Mouse (Mus musculus): ENCODE measurements around the gene Gm45837.

The Gm45837 gene

GRCm38 (mm10) chr7:101410267-101410936 is at the start of gene Gm45837:
TSS of gene Gm45837 (plus strand) at chr7:101410886.
- no peak for DNase-seq (ENCODE audit: low read depth, low spot score)

DNA sequence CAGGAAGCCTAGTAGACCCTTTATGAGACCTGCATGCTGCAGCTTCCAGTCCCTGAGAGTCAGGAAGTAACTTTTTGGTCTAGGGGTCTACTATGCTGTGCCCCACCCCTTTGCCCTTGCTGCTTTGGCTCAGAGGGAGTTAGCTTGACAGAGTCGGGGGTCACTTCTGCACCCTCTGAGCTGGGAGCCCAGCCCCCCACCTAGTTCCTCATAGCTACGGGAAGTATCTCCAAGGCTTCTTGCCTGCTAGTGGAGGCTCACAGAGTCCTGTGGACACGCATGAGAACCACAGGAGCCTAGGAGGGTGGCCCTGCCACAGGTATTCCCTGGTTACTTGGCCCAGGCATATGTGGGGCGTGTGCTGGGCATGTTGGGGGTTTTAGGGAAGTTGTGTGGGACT is 49.7 kb upstream of the Gm45837 start:
- no peak for DNase-seq (ENCODE audit: low read depth, low spot score)

GRCm38 (mm10) chr7:101361767-101362166 is 48.9 kb upstream of the Gm45837 start:
- DNase-seq (ENCODE audit: low read depth, low spot score), result no peak

DNA sequence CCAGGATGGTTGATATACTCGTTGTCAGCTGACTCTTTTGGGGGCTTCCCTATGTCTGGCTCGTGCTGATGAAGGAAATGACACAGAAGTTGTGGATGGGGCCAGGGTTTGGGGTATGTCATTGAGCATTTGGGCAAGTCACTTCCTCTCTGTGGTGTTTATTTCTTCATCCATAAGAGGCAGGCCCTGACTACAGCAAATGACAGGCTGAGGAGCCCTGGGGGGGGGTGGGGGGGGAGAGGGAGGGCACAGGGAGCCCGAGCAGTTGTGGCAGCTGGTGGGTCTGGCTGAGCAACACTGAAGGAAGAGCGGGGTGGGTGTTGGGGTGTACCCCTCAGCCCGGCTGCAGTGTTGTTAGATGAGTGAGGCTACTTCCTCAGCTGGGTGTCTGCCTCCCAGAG is 47.9 kb upstream of the Gm45837 start:
- DNase-seq (ENCODE audit: low read depth, low spot score), result no peak

- no peak for DNase-seq (ENCODE audit: low read depth, low spot score)
Observed at GRCm38 (mm10) chr7:101363914-101364313, 46.8 kb upstream of the Gm45837 start.

- peak; percentile 43 for DNase-seq (ENCODE audit: low read depth, low spot score)
Observed at GRCm38 (mm10) chr7:101367901-101368852, 42.5 kb upstream of the Gm45837 start.

DNA sequence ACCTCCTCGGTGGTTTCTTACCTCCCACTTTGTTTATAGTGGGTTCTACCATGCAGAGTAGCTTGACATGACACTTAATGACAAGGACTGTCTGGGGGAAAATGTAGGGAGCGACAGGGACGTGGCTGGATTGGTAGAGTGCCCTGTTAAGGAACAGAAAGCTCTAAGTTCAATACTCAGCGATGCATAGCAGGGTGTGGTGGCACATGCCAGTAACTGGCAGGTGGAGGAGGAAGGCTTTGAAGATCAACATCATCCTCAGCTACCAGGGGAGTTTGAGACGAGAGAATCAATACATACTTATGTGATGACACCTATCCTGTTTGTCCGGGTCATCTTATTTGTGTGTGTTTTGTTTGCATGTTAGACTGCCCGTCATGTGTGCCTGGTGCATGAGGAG is 41.0 kb upstream of the Gm45837 start:
- DNase-seq (ENCODE audit: low read depth, low spot score), result no peak

DNA sequence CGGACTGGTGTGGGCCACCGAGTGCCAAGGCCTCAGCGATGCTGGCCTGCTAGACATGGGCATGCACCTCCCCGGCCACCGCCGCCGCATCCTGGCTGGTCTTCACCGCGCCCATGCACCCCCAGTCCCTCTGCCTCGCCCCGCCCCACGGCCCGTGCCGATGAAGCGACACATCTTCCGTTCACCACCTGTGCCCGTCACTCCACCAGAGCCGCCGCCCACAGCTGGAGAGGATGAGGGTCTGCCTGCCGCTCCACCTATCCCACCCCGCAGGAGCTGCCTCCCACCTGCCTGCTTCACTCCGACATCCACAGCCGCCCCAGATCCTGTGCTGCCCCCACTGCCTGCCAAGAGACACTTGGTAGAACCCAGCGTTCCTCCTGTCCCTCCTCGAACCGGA is 37.6 kb upstream of the Gm45837 start:
- DNase-seq (ENCODE audit: low read depth, low spot score), result no peak

- DNase-seq (ENCODE audit: low read depth, low spot score), result peak; percentile 49
Observed at GRCm38 (mm10) chr7:101374155-101374554, 36.5 kb upstream of the Gm45837 start.

- DNase-seq (ENCODE audit: low read depth, low spot score), result no peak
Observed at GRCm38 (mm10) chr7:101376701-101377340, 33.9 kb upstream of the Gm45837 start.

DNA sequence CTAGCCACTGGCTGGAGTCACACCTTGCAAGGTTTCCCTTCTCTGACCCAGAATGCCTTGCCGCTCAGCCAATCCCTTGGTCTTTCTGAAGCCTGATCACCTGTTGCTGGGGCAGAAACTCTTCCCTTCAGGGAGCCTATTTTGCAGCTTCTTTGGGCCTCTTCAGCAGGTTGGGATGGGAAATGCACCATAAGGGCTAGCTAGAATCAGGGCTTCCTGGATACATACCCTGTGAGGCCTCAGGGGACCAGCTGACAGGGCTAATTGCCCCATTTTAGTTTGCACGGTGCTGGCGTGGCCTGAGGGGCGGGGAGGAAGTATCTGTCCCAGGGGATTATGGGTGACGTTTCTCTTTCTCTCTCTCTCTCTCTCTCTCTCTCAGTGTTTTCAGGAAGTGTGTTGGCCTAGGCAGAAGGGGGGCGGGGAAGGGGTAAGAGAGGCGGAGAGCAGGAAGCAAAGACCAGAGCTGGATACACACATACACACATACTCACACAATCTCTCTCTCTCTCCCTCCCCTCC is 32.9 kb upstream of the Gm45837 start:
- DNase-seq (ENCODE audit: low read depth, low spot score), result peak; percentile 75

DNA sequence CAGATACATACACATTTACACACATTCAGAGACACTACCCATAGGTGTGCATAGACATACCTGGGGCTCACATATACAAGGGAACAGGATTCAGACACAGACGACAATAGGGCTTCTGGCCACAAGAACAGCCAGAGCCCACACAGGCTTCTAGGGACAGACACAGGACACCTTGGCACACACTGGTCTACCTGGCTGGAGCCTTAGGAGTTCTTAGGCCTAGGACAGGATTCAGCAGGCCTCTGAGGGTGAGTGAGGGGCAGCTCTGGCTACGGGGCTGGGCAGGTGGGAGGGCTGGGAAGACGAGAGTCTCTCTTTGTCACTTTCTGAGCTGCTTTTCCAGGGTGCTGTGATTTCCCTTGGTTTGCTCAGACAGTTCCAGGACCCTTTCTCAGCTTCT is 32.4 kb upstream of the Gm45837 start:
- DNase-seq (ENCODE audit: low read depth, low spot score), result no peak

DNA sequence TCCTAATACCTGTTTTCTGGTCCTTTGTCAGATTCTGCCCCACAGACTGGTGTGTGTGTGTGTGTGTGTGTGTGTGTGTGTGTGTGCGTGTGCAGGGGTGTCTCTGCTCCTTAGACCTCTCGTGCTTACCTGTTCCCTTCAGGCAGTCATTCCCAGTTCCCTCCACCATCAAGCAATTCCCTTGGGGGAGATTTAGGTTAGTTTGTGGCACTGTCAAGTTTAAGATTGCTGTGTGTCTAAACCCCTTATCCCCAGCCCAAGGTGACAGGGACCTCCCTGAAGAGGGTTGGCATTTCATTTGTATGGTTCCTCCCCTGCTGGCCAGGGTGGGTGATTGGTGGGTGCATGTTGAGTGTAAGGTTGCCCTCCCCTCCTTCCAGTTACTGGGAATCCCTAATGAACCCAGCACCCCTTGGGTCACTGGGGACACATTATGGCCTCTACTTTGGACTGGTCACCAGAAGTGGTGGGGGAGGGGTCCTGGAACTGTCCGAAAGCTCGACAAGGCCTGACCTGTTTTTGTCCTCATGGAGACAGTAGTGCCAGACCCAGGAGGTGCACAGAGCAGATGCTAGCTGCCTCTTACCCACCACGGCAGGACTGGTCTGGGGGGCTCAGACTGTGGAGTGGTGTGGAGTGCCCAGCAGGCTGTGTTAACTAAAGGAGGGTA is 31.8 kb upstream of the Gm45837 start:
- DNase-seq (ENCODE audit: low read depth, low spot score), result no peak

- no peak for DNase-seq (ENCODE audit: low read depth, low spot score)
Observed at GRCm38 (mm10) chr7:101379732-101380131, 31.0 kb upstream of the Gm45837 start.

GRCm38 (mm10) chr7:101381512-101381911 is 29.2 kb upstream of the Gm45837 start:
- DNase-seq (ENCODE audit: low read depth, low spot score), result no peak

DNA sequence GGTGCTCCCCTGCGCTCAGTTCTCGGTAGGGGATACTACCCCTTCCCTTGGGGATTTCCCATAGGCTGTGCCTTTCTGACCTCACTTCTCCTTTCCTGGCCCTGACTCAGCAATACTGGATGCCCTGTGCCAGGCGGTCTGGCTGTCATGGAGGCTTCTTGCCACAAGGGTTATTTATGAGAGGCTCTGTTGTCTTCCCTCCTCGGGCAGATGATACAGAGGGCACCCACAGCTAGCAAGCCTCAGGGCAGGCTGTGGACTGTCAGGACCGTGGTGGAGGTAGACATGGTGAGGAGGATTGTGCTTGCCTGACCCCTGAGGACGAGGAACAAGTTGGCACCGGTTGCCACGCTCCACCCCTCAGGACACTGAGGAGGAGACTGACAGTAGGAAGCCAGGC is 28.3 kb upstream of the Gm45837 start:
- peak; percentile 63 for DNase-seq (ENCODE audit: low read depth, low spot score)

- no peak for DNase-seq (ENCODE audit: low read depth, low spot score)
Observed at GRCm38 (mm10) chr7:101383756-101384155, 26.9 kb upstream of the Gm45837 start.

GRCm38 (mm10) chr7:101384931-101385330 is 25.8 kb upstream of the Gm45837 start:
- no peak for DNase-seq (ENCODE audit: low read depth, low spot score)

- peak; percentile 80 for DNase-seq (ENCODE audit: low read depth, low spot score)
Observed at GRCm38 (mm10) chr7:101385331-101385733, 25.4 kb upstream of the Gm45837 start.

- DNase-seq (ENCODE audit: low read depth, low spot score), result peak; percentile 29
Observed at GRCm38 (mm10) chr7:101385866-101386452, 24.7 kb upstream of the Gm45837 start.

- no peak for DNase-seq (ENCODE audit: low read depth, low spot score)
Observed at GRCm38 (mm10) chr7:101389256-101389655, 21.4 kb upstream of the Gm45837 start.

All from ZHBTc4 (cell line).